Mouse (Mus musculus) left cerebral cortex, adult 18-20 months (tissue): ENCODE results near the gene Cryge. TPM values are rescaled to one million over a fixed set of nuclear protein-coding genes. Genes with fewer than 3 reads are reported as not detected.
A peak's percentile ranks its signal among the peaks of the same experiment; 100 is the strongest.
"Not testable (repeated sequence)": the region's sequence is repeated elsewhere in the genome, so short reads cannot be mapped to it uniquely, and the experiment has no call there.

ENCODE experiments used
- DNase-seq, 2 experiments: peaks; one replicate each; pipeline ENCODE4 v3.0.0; 2021 to 2022; ENCODE audit warnings: low spot score in 2 of 2, mixed read lengths in 1 of 2
- long read RNA-seq, 2 experiments: library from polyadenylated mRNA; stranded (forward); transcript quantifications; one replicate each; pipeline ENCODE4 v2.0.0; 2021
- total RNA-seq, 2 experiments: library from RNA; stranded (reverse); gene quantifications; 2 replicates each; pipeline ENCODE4 v1.2.3; 2021

Gene Cryge
- total RNA-seq = not detected
- long read RNA-seq, experiment 1 = 0 reads
- long read RNA-seq, experiment 2 = 0 reads

DNA sequence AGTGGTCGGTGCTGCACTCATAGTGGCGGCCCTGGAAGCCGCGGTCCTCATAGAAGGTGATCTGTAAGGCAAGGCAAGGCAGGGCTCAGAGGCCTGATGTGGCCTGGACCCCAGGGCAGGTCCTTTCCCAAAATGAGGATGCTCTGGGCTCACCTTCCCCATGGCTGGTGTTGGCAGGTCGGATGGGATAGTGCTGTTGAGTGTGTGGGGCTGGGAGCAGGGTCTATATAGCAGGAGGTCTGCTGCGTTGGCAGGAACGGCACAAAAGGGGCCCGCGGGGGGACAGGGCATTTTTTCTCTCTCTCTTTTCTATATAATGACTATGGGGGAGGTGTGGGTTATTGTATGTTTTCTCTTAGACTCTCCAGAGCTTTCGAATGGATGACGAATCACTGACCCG lies at the start of gene Cryge:
Cryge (minus strand) TSS at position 198 of the 400 bp plus-strand sequence.
- not testable (repeated sequence) for DNase-seq

DNA sequence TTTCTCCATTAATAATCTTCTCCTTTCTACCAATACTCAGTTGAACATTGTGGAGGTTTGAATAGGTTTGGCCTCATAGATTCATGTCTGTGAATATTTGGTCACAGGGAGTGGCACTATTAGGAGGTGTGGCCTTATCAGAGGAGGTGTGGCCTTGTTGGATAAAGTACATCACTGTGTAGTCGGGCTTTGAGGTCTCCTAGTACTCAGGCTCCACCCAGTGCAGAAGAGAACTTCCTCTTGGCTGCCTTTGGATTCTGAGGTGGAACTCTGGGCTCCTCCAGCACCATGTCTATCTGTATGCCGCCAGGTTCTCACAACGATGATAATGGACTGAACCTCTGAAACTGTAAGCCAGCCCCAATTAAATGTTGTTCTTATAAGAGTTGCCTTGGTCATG lies 46.0 kb upstream of the Cryge start:
- DNase-seq = no peak

DNA sequence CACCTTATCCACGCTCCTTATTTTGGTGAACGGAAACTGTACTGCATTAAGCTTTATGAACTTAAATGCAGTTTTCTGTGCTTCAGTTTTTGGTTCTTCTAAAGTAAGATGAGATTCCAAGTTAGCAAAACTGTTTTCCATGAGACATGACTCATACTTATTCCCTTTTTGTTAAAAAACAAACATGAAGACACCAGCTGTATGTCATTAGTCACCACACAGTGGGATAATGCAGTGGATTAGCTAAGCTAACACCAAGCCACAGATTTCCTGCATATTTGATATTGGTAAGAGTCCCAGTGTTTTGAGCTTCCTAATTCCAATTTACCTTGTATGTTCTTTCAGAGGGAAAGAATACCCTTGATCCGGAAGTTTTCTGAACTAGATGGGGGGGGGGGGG lies 40.6 kb upstream of the Cryge start:
- no peak for DNase-seq

DNA sequence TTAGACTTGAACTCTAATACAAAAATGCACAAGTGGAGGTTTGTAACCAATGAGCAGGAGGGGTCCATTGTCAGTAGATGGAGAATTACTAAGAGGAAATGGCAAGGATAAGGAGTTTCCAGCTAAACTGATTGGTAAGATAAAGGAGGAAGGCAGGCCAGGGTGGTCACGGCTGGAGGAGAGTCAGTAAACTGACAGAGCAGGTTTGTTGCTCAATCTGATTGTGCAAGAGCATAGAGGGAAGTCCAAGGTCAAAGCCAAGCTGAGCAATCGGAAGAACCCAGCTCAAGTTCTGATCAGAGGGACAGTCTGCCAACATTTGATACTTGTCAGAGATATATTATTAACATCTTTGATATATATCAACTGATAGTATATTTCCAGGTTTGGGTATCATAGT lies 39.4 kb upstream of the Cryge start:
- no peak for DNase-seq

DNA sequence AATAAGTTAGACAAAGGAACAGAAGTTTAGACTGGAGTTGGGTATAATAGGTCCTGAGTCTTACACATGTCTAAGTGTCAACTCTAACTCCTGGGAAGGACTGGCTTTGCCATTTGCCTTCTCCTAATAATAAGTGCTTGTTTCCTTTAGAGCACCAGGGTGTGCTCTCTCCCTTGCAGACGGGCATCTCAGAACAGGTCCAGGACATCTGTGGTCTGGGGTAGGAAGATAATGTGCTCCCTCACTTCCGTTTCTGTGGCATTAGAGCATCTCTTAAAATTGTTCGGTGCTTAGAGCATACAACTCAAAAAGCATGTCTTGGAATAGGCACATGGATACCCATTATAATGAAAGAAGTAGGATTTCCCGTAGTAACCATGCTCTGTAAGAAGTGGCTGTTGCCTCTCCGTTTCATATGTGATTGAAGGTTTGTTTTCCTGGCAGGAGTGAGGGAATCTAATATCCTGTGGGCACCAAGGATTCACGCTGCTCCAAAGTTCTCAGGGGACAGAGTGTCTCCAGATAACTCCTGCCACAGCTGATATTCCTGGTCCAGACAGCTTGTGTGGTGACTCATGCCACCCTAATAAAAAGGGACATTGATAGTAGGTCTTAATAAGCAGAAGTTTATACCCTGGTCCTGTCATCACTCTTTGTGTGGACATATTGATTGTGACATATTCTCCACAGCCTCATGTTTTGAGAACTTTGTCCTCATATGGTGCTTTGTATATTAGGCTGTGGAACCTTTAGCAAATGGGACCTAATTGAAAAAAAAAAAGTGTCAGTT lies 37.8 kb upstream of the Cryge start:
- no peak for DNase-seq

DNA sequence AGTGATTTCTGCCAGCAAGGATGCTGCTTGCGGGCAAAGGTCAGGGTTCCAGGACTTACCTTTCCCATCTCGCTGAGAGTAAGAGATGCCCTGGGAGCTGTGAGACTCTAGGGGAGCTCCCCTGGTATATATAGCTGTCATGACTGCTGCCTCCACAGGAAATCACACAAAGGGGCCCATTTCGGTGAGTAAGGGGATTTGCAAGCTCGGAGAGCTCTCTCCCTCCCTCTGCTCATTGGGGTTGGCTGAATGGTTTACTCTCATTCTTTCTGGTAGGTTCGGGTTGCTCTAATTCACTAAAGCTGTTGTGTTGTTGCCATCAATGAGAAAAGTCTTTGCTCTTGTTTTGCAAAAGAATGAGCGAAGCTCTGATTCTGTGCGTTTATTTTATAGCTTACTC lies 31.2 kb upstream of the Cryge start, which contains the start of gene Crygb:
Crygb (minus strand) TSS at position 101 of the 400 bp plus-strand sequence.
- DNase-seq = no peak

DNA sequence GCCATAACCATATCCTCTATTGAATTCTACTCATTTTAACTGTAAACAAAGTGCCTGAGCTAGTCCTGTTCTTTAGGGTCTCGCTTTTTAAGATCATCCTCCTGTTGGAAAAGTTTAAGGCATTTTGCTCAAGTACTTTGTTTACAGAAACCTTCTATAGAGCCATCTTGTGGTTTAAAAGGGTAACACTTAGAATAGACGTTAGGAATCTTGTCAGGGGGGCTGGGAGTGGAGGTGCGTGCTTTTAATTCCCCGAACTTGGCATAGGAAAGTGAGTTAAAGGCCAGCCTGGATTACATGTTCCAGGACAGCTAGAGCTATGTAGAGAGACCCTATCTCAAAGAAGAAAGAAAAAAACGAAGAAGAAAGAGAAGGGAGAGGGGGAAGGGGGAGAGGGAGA lies 24.7 kb upstream of the Cryge start:
- DNase-seq = no peak

DNA sequence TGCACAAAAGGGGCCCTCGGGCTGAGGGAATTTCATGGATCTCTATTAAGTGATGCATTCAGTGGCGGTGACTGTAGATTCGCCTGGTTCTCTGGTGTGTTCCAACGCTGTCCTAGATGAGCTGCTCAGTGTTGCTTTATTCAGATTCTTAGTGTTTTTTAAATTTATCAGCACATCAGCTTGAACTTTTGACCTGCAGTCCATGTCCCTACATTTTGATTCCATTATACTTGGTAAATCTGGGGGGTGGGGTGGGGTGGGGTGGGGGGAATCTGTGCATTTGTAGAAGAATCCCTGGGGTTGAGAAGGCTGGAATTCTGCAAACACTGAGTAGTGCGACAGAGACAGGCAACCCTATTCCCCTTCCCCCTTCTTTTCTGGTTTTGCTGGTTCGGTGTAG lies 22.6 kb upstream of the Cryge start, which contains the start of gene Crygc:
Crygc (minus strand) TSS at position 101 of the 400 bp plus-strand sequence.
- no peak for DNase-seq

DNA sequence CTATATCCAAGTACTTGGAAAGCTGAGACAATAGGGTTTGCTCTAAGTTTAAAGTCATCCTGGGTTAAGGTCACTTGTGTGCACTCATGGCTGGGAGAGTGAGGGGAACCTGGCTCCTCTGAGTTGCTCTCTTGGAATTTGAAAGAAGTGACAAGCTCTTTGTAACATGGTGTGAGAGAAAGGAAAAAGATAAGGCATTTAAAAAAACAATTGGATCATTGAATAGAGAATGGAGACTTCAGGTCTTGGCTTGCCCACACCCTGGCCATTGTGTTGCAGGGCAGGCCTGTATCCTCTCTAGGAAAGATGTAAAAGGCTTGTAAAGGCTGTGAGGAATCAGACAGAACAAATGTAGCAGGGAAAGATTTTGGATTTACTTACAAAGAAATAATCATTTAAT lies 16.9 kb upstream of the Cryge start:
- DNase-seq = no peak

DNA sequence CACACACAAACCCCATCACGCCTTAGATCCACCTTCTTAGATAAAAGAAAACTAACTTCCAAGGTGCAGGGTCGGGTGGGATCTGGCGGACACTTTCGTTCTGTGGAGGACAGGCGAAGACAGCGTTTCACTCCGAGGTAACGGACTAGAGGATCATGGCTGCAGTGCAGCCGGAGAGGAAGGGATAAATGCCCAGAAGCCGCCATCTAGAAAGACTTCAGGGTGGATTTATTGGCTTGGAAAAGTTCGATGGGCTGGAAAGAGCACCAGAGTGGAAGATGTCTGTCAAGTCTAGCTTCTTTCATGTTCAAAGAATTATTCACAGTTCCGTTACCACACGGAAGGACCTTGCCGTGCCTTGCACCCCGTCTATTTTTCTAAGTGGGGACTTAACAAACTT lies 13.3 kb upstream of the Cryge start:
- no peak for DNase-seq

DNA sequence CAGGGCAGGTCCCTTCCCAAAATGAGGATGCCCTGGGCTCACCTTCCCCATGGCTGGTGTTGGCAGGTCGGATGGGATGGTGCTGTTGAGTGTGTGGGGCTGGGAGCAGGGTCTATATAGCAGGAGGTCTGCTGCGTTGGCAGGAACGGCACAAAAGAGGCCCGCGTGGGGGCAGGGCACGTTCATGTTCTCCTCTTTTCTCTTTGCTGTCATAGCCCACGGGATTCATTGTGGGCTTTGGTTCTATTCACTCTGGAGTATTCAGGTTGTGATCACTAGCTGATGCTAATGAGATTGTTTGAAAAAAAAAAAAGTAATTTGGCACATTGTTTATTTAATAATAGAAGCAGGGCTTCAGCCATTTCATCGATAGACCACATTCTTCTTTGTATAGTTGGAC lies 12.4 kb upstream of the Cryge start, which contains the start of gene Crygd:
Crygd (minus strand) TSS at position 101 of the 400 bp plus-strand sequence.
- no peak for DNase-seq

DNA sequence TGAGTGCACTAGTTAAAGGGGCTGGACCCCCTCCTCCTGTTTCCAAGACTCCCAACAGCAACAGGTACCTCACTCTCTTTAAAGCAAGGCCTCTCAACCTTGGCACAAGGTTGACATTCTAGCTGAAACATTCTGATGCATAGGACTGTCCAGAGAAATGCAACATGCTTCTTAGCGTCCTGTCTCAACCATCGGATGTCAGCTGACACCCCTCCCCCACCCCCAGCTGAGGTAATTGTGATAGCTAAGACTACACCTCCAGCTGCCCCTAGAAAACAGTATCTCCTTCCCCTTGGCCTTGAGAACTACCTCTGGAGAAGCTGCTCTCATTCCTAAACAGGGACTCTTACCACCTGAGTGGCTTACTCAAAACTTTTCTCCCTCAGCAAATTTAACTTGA lies 1.2 kb upstream of the Cryge start:
- no peak for DNase-seq

DNA sequence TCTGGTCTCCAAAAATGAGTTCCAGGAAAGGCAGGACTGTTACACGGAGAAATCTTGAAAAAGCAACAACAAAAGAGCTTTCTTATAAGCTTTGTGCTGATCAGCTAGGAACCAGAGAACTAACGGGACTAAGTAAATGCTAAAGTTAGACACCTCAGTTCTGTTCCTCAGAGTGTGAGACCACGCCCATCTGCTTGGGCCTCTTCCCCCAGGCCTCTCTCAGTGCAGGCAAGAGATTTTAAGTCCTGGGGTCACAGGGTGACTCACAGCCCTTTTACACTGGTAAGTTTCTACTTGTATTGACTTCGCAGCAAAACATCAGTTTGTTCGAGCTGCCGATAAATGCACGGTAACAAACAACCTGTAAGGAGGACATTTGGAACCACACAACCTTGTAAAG lies 747 bp upstream of the Cryge start:
- DNase-seq = no peak

DNA sequence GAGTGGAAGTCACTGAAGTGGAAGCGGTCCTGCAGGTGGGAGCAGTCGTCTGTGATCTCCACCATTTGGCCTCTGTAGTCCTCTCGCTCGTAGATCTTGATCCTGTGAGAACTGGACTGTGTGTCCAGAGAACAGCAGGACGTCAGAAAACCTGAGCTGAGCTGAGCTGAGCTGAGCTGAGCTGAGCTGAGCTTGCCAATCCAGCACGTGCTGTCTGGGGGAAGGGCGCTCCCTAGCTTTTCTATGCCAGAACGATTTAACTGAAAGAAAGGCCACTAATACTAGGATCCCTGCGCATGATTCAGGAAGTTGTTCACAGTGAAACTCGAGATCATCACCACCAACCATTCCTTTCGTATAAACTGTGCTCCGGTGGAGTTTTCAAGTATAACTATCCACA lies 2.2 kb downstream of the Cryge start:
- DNase-seq = peak; percentile 4 to 8

DNA sequence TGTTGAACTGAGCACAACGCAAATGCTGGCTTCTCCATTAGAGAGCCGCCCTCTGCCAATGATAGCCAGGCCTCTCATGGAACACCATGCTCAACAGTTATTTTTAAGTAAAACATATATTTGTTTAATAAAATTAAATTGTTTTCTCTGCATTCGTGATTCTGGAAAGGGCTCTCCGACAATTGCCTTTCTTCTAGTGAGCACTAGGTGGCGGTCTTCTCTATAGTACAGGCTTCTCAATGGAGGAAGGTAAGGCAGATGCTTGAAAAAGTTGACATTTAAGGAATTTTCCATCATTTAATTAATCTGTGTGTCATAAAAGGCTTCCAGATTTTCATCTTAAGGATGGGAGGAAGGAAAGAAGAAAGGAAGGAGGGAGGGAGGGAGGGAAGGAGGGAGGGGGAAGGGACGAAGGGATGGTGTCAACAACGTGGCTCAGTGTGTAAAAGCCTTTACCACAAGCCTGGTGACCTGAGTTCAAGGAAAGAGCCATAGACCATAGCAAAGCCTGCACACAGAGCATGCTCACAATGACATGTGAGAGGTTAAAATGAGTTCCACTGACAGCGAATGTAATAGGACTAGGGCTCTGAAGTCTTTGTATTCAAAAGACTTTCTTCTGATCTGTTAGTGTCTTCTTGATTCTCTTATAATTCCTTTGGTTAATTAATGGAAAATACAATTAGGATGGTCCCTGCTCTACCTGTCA lies 4.4 kb downstream of the Cryge start:
- peak; percentile 26 to 36 for DNase-seq

DNA sequence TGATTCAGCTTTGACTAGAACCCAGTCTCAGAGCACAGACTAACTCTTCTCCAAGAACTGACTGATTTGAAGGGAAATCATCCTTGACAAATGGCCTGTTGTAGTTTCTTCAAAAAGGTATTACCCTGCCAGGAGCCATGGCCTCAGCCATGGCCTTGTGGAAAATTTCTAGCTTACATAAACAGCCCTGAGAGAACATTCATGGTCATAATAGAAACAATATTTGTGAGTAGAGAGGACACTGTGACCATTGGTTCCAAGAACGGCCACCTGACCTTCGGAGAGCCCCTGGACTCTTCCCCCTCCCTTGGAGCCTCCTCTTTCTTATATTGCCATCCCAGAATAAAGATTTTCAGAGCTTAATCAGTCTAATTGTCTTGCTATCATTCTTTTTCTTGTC lies 7.5 kb downstream of the Cryge start:
- no peak for DNase-seq

DNA sequence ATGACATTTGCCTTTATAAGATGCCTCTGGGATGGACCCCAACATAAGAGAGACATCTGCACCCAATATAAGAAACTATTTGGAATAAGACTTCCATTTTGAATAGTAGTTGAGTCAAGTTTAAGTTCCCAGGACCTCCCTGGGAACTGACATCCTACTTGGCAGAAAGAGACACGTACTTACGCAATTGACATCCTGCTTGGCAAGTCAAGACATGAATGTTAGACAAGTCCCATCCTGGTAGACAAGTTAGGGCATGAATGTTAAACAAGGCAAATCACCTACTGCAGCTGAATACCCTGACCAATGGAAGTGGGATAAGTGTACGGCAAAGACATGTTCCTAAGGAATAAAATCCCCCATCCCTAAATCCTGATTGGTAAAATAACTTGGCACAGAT lies 9.1 kb downstream of the Cryge start:
- DNase-seq = no peak

DNA sequence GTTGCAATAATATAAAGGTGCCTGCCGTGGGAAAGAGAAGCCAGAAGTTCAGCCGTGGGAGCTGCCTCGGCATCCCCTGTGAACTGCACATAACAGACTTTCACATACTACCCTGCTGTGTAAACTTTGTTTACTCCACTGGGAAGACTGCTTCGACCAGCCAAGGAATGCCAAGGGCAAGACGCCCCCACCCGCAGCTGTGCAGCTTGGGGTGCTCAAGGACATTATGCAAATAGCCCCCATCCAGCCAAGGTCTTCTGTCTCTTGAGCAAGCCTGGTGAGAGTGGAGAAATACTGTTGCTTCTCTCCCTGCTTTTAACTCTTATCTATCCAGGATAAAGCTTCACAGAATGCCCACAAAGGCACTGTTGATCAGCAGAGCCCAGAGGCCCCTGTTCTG lies 10.1 kb downstream of the Cryge start:
- no peak for DNase-seq

DNA sequence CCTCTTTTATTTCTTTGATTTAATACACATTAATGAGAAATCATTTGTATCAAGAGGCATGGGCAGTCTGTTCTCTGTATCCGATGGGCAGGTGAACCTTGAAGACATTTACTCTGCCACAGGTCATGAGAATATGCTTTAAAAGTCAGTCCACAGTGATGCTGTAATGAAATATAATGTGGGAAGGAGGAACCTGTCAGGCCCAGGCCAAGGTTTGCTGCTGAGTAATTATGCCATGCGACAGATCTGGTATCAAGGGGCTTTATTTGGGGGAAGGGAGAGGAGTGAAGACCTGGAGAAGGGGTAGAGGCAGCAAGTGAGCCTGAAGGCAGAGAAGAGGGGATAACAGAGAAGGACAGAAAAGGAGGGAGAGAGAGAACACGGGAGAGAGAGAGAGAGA lies 11.3 kb downstream of the Cryge start:
- DNase-seq = no peak

DNA sequence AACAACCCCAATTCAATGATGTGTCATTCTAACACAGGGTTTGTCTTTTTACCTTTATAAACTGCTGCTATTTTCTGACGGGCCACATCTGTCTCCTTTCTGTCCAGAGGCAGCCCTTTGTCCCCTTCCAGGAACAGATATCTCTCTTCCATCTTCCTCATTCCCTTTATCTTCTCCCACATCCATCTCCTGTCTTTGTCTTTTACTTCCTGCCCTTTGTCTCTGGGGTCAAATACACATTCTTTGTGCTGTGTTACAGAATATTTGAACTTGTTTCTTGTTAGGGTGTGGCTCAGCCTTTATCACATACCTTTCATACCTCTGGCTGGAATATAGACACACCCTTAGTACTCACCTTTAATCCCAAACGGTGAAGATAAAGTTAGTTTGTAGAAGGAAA lies 13.4 kb downstream of the Cryge start:
- no peak for DNase-seq

DNA sequence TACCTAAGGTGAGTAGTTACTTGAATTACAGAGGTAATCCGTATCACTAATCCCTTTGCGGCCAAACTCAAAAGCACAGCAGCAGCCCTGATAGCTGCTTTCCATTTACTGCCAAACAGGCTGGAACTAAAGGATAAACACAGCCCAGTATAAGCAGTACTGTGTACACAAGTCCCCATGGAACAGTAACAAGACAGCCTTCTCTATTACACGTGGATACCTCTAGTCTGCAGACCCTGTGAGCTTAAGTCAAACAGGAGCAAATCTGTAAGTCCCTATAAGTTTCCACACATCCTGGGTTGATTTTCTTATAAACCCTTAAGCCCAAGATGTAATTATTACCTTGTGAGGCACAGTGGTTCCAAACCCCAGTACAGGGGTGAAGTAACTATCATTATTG lies 15.4 kb downstream of the Cryge start:
- DNase-seq = no peak

DNA sequence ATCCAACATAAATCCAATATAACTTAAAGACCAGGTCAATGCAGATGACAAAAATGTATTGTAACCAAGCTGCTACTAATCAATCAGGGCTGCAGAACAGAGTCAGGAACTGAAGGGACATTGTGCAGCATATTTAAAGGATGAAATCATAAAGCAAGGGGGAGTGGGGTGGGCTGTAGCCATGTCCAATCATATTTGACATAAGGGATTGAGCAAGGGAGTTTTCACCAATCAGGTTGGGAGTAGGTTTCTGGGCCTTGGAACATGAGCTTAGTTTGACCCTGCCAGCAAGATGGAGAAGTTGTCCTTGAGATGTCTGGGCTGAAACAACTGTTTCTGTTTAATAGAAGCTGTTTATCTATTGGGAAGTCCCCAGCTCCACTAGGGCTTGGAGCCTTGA lies 18.3 kb downstream of the Cryge start, which contains the start of gene Akr1cl:
Akr1cl (minus strand) TSS at position 119 of the 400 bp plus-strand sequence.
- no peak for DNase-seq
